ENCODE assay signal across 13 mouse cellular contexts in genomic region chr13:80986657-80987056, GRCm38 (mm10).
"Had no signal": no experiment of that assay in that cellular context is flagged by ENCODE, and none has a peak within 500 bp of the region (broad histone marks: within the 10 kb centered on the region; RNA-seq: fewer than 3 reads in every experiment).

No protein-coding gene starts in this region.

- H3K27ac ChIP-seq: limb, embryonic 15.5 days; liver, embryonic 12.5 days; neural tube, embryonic 15.5 days had no signal

- H3K4me3 ChIP-seq: limb, embryonic 15.5 days; liver, embryonic 12.5 days; myocyte; neural tube, embryonic 15.5 days had no signal

- H3K27me3 ChIP-seq: limb, embryonic 15.5 days; liver, embryonic 12.5 days; neural tube, embryonic 15.5 days had no signal

- H3K36me3 ChIP-seq: limb, embryonic 15.5 days; liver, embryonic 12.5 days; neural tube, embryonic 15.5 days had no signal

- ATAC-seq: liver, embryonic 12.5 days had no signal

- H3K9me3 ChIP-seq: limb, embryonic 15.5 days; liver, embryonic 12.5 days; neural tube, embryonic 15.5 days had no signal

- H3K4me2 ChIP-seq: limb, embryonic 15.5 days; liver, embryonic 12.5 days; lung, embryonic 14.5 days; neural tube, embryonic 15.5 days had no signal

- DNase-seq: kidney, adult 8-10 months; kidney, postnatal 25 days; lung, embryonic 14.5 days; lung, postnatal 10 days; lung, postnatal 4 days; right cerebral cortex, adult 18-20 months; right cerebral cortex, postnatal 25 days; thymus, adult 2 months; thymus, postnatal 25 days had no signal

- H3K4me1 ChIP-seq: limb, embryonic 15.5 days; liver, embryonic 12.5 days; neural tube, embryonic 15.5 days had no signal

- H3K9ac ChIP-seq: limb, embryonic 15.5 days; liver, embryonic 12.5 days; lung, embryonic 14.5 days; neural tube, embryonic 15.5 days had no signal
